Mouse (Mus musculus): ENCODE data around the gene Zfp185.

DNA sequence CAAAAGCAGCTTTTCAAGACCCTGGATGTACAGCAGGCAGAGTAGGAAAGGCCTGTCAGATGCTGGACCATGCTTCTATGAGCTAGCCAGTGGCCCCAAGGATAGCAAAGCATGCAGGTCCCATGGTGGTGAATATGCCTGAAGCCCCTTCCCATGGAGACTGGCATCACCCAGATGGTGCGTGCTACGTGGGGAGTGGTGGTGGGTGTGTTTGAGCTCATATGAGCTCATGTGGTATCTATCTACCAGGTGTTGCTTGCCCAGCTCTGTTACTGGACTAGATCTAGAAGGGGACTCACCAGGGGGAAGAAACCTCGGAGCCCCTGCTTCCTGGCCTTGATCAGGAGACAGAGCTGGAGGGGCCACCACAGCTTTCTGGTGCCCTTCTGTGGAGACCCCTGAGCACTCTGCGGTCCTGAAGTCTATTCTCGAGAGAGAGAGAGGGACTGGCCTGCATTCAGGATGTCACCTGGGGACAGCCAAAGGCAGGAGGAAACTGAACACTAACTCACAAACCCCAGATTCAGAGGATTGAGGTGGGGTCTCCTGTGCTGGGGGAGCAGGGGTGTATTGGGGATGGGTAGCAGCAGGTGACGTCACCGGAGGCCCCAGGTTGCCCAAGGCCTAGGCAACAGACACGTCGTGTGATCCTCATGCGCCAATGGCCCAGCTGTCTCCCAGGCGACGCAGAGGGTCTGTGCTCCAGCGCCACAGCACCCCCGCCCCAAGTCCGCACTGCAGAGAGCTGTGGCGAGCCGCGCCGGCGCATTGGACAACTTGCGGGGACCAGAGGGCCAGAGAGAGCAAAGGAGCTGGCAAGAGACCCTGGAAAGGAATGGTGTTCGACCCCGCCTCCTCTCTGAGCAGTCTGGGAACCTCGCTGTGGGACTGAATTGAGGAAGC is 76.6 kb downstream of the Zfp185 start:
- TF ChIP-seq CTCF (IDR thresholded peaks at IDR 0.05; ENCODE audit: low read depth): no peak
- no peak for TF ChIP-seq EP300 (IDR thresholded peaks at IDR 0.05; ENCODE audit: low read depth)
